Mouse (Mus musculus): ENCODE results near the gene Chmp6. TPM values are rescaled to one million over a fixed set of nuclear protein-coding genes. Genes with fewer than 3 reads are reported as not detected.

Chmp6 gene
- polyA plus RNA-seq, 1 experiment from 2014 or later: 104 TPM

- Histone ChIP-seq H3K36me3 (ENCODE audit: insufficient read depth) (no peaks in the 10 kb centered on the region), H3K27ac (ENCODE audit: low read depth) (no peak overlapping the region), H3K4me2 (no peak overlapping the region), H3K27me3 (ENCODE audit: insufficient read depth, low read length) (no peaks in the 10 kb centered on the region), H3K9ac (no peak overlapping the region), H3K4me3 (ENCODE audit: low read depth, low read length) (no peak overlapping the region), H3K4me1 (ENCODE audit: insufficient read depth) (no peaks in the 10 kb centered on the region), H3K9me3 (ENCODE audit: low read depth, low read length) (peaks cover 5% of the 10 kb centered on the region; the same call in 1 of the 2 replicates)
- no peak for TF ChIP-seq CTCF (IDR thresholded peaks at IDR 0.05; ENCODE audit: low read depth)
- DNase-seq: no peak
- WGBS: 55% methylated on average over 5 of the region's 5 CpGs
- no peak for ATAC-seq (ENCODE audit: insufficient read depth)
Measured at GRCm38 (mm10) chr11:119926762-119927161, 13.5 kb downstream of the Chmp6 start.

- H3K4me3 ChIP-seq (ENCODE audit: low read depth, low read length): no peak overlapping the region
- peak overlapping the region; percentile 36 for H3K4me2 ChIP-seq
- H3K9me3 ChIP-seq (ENCODE audit: low read depth, low read length): peaks cover 5% of the 10 kb centered on the region; the same call in 1 of the 2 replicates
- WGBS: 50% methylated on average over 16 of the region's 16 CpGs
- no peaks in the 10 kb centered on the region for H3K27me3 ChIP-seq (ENCODE audit: insufficient read depth, low read length)
- H3K9ac ChIP-seq: peak overlapping the region; percentile 9; the same call in 1 of the 2 replicates
- ATAC-seq (ENCODE audit: insufficient read depth) (no peak), DNase-seq (peak; percentile 59)
- H3K27ac ChIP-seq (ENCODE audit: low read depth): no peak overlapping the region; the same call in 1 of the 2 replicates
- no peaks in the 10 kb centered on the region for H3K36me3 ChIP-seq (ENCODE audit: insufficient read depth)
- no peaks in the 10 kb centered on the region for H3K4me1 ChIP-seq (ENCODE audit: insufficient read depth)
- no peak for TF ChIP-seq CTCF (IDR thresholded peaks at IDR 0.05; ENCODE audit: low read depth)
Measured at GRCm38 (mm10) chr11:119928023-119928681, 14.9 kb downstream of the Chmp6 start.

DNA sequence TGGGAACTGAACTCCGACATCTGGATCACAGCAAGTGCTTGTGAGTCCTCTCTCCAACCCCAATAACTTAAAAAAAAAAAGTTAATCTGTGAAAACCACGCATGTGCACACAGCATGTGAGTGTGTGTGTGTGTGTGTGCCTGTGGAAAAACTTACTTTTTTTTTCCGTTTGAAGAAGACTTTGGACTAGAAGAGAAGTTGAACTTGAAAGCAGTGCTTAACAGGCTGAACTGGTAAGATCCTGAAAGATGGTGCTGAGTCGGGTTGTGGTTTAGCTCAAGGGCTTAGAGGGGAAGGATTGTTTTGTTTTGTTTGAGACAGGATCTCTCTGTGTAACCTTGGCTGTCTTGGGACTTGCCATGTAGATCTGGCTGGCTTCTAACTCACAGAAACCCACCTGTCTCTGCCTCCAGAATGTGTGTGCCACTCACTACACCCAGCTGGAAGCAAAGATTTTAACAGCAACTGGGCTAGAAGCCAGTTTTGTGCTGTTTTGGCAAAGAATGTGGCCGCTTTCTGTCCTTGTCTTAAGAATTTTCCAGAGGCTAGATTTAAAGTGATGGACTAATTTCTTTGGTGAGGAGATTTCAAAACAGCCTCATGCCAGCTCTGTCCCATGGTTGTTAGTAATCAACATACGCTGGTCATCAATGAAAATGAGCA, 16.5 kb downstream of the Chmp6 start:
- no peak overlapping the region for H3K27ac ChIP-seq (ENCODE audit: low read depth)
- ATAC-seq (ENCODE audit: insufficient read depth): no peak
- WGBS: 66% methylated on average over 6 of the region's 6 CpGs

DNA sequence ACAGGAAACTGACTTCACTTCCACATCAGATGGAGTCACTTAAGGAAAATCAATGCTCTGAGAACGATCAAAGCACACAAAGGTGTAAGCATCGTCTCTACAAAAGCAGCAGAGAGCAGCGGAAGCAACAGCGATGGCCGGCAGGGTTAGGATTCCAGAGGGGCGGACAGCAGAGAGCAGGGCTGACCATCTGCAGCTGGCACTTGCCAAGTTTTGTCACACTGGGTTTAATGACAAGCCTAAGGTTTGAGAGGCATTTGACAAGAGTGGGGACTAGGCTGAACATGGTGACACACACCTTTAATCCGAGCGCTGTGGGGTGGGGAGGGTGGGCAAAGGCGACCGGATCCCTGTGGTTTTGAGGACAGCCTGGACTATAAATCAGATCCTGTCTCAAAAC, 18.6 kb downstream of the Chmp6 start:
- no peak overlapping the region for H3K4me2 ChIP-seq

More for the DNA sequence above, 16.5 kb downstream of the Chmp6 start:
- Histone ChIP-seq H3K36me3 (ENCODE audit: insufficient read depth) (no peaks in the 10 kb centered on the region), H3K9me3 (ENCODE audit: low read depth, low read length) (peaks cover 5% of the 10 kb centered on the region; the same call in 1 of the 2 replicates), H3K4me3 (ENCODE audit: low read depth, low read length) (no peak overlapping the region), H3K9ac (no peak overlapping the region), H3K27me3 (ENCODE audit: insufficient read depth, low read length) (no peaks in the 10 kb centered on the region), H3K4me1 (ENCODE audit: insufficient read depth) (no peaks in the 10 kb centered on the region), H3K4me2 (no peak overlapping the region)
- no peak for TF ChIP-seq CTCF (IDR thresholded peaks at IDR 0.05; ENCODE audit: low read depth)
- DNase-seq: peak; percentile 59

GRCm38 (mm10) chr11:119933142-119933541, 19.9 kb downstream of the Chmp6 start:
- Histone ChIP-seq H3K4me1 (ENCODE audit: insufficient read depth) (peaks cover 11% of the 10 kb centered on the region), H3K36me3 (ENCODE audit: insufficient read depth) (no peaks in the 10 kb centered on the region), H3K9me3 (ENCODE audit: low read depth, low read length) (peaks cover 5% of the 10 kb centered on the region; the same call in 1 of the 2 replicates), H3K4me2 (no peak overlapping the region), H3K27ac (ENCODE audit: low read depth) (no peak overlapping the region), H3K9ac (no peak overlapping the region), H3K27me3 (ENCODE audit: insufficient read depth, low read length) (no peaks in the 10 kb centered on the region), H3K4me3 (ENCODE audit: low read depth, low read length) (no peak overlapping the region)
- no peak for TF ChIP-seq CTCF (IDR thresholded peaks at IDR 0.05; ENCODE audit: low read depth)
- ATAC-seq (ENCODE audit: insufficient read depth) (no peak), DNase-seq (no peak)
- whole genome bisulfite sequencing: 54% methylated on average over 4 of the region's 4 CpGs

More for the DNA sequence above, 18.6 kb downstream of the Chmp6 start:
- H3K9ac ChIP-seq: no peak overlapping the region
- ATAC-seq (ENCODE audit: insufficient read depth) (no peak), DNase-seq (no peak)
- H3K4me1 ChIP-seq (ENCODE audit: insufficient read depth): 0 out of 2 replicates have a peak, but pooled peaks cover 5% of the 10 kb centered on the region
- H3K9me3 ChIP-seq (ENCODE audit: low read depth, low read length): peaks cover 5% of the 10 kb centered on the region; the same call in 1 of the 2 replicates
- no peak overlapping the region for H3K4me3 ChIP-seq (ENCODE audit: low read depth, low read length)
- H3K27me3 ChIP-seq (ENCODE audit: insufficient read depth, low read length): no peaks in the 10 kb centered on the region
- TF ChIP-seq CTCF (IDR thresholded peaks at IDR 0.05; ENCODE audit: low read depth): no peak
- no peaks in the 10 kb centered on the region for H3K36me3 ChIP-seq (ENCODE audit: insufficient read depth)
- H3K27ac ChIP-seq (ENCODE audit: low read depth): no peak overlapping the region
- WGBS: 78% methylated on average over 10 of the region's 10 CpGs

- ATAC-seq (ENCODE audit: insufficient read depth): no peak
Measured at GRCm38 (mm10) chr11:119933819-119934583, 20.8 kb downstream of the Chmp6 start.

More at GRCm38 (mm10) chr11:119933819-119934583, 20.8 kb downstream of the Chmp6 start:
- Histone ChIP-seq H3K36me3 (ENCODE audit: insufficient read depth) (no peaks in the 10 kb centered on the region), H3K9ac (no peak overlapping the region), H3K27ac (ENCODE audit: low read depth) (no peak overlapping the region), H3K9me3 (ENCODE audit: low read depth, low read length) (peaks cover 5% of the 10 kb centered on the region; the same call in 1 of the 2 replicates), H3K27me3 (ENCODE audit: insufficient read depth, low read length) (no peaks in the 10 kb centered on the region), H3K4me1 (ENCODE audit: insufficient read depth) (peaks cover 18% of the 10 kb centered on the region), H3K4me3 (ENCODE audit: low read depth, low read length) (no peak overlapping the region), H3K4me2 (no peak overlapping the region)
- WGBS: 80% methylated on average over 8 of the region's 8 CpGs
- DNase-seq: no peak
- TF ChIP-seq CTCF (IDR thresholded peaks at IDR 0.05; ENCODE audit: low read depth): no peak

Data from lung, embryonic 14.5 days (tissue).